Mouse (Mus musculus) intestine, embryonic 15.5 days (tissue): ENCODE results near the gene Kcnj1. TPM values are rescaled to one million over a fixed set of nuclear protein-coding genes. Genes with fewer than 3 reads are reported as not detected.

Experiments used
- ATAC-seq: fragments of 200-750 bp; cut with Nextera tagmentation; 2 replicates; pipeline ENCODE4 v1.8.0; 2017; ENCODE audit warnings: moderate TSS enrichment, moderate library complexity
- H3K27ac ChIP-seq: fragments of 300-500 bp; sonication (generic); 2 replicates; pipeline ENCODE4 v1.5.1; 2015; ENCODE audit warnings: mild to moderate bottlenecking, inconsistent platforms
- H3K27me3 ChIP-seq: fragments of 300-500 bp; sonication (generic); replicated peaks from 2 replicates; pipeline ENCODE4 v1.6.1; 2015; ENCODE audit warnings: inconsistent platforms
- H3K36me3 ChIP-seq: fragments of 300-500 bp; sonication (generic); 2 replicates; pipeline ENCODE4 v1.6.1; 2015; ENCODE audit warnings: inconsistent platforms
- H3K4me1 ChIP-seq: fragments of 300-500 bp; sonication (generic); replicated peaks from 2 replicates; pipeline ENCODE4 v1.6.1; 2015; ENCODE audit warnings: inconsistent platforms
- H3K4me2 ChIP-seq: fragments of 300-500 bp; sonication (generic); replicated peaks from 2 replicates; pipeline ENCODE4 v1.6.1; 2015; ENCODE audit warnings: mild to moderate bottlenecking, inconsistent platforms
- H3K4me3 ChIP-seq: fragments of 300-500 bp; sonication (generic); replicated peaks from 2 replicates; pipeline ENCODE4 v1.5.1; 2015; ENCODE audit warnings: inconsistent platforms
- H3K9ac ChIP-seq: fragments of 300-500 bp; sonication (generic); 2 replicates; pipeline ENCODE4 v1.6.1; 2015; ENCODE audit warnings: inconsistent platforms
- H3K9me3 ChIP-seq: fragments of 300-500 bp; sonication (generic); 2 replicates; pipeline ENCODE4 v1.6.1; 2016; ENCODE audit warnings: inconsistent platforms
- WGBS: fragments of 180-500 bp; shearing (Covaris S2); methylation state at CpG from one replicate; pipeline ENCODE4 v1.1.7; 2015; 5-methylcytosine and 5-hydroxymethylcytosine counted together
- polyA plus RNA-seq: library from polyadenylated mRNA; unstranded; fragments of >200 nt; fragmentation: Nextera tagmentation; extraction: Ambion mirVana; gene quantifications from 2 replicates; pipeline ENCODE4 v1.2.1, GENCODE M21; 2015

Kcnj1 gene
- not detected in 2 replicates for polyA plus RNA-seq

DNA sequence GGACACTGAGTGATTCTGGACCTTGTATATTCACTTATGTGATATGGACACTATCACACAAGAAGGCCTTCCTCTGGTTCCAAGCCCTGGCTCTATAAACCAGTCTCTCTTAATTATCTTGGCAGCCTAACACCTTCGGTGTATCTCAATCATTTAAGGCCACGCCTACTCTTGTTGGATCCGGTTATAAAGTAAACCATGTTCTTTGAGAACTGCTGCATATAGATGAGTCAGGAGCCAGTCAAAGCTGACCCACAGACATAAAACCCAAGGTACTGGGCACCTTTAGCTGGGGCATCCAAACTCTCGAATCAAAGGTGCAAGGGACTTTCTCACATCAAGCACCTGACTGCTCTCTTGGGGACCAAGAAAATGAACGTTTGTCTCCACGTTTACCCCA, at the start of gene Kcnj1:
Gene Kcnj1, plus strand, starts transcription at position 292 of the 400 bp plus-strand sequence.
- Histone ChIP-seq H3K27me3 (no peaks in the 10 kb centered on the region), H3K9ac (no peak within 1 kb of the TSS), H3K36me3 (no peaks in the 10 kb centered on the region), H3K27ac (no peak within 1 kb of the TSS), H3K4me1 (no peaks in the 10 kb centered on the region), H3K4me2 (no peak within 1 kb of the TSS), H3K4me3 (no peak within 1 kb of the TSS), H3K9me3 (no peaks in the 10 kb centered on the region)
- WGBS, result 78% methylated on average over 6 of the region's 6 CpGs
- no peak for ATAC-seq

DNA sequence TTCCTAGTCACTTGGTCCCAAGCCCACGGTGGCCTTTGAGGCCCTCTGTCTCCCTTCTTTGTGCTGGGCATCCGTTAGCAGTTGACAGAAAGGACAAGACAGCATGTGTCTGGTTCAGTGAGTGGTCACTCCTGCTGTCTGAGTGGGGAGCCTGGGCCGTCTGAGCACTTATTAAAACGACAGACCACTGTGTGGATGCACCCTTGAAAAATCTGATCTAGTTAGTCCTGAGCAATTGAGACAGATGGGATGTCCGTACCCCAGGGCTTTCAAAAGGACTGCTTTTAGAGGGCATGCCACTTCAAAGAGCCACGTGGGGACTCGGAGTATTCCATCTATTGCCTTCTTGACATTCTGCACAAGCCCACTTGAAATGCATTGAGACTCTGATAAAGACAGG, 48.7 kb upstream of the Kcnj1 start:
- no peaks in the 10 kb centered on the region for H3K9me3 ChIP-seq
- no peaks in the 10 kb centered on the region for H3K27me3 ChIP-seq
- ATAC-seq, result no peak
- H3K27ac ChIP-seq, result no peak overlapping the region
- H3K4me3 ChIP-seq, result no peak overlapping the region
- no peaks in the 10 kb centered on the region for H3K36me3 ChIP-seq
- 69% methylated on average over 7 of the region's 7 CpGs for WGBS
- no peak overlapping the region for H3K4me2 ChIP-seq
- H3K9ac ChIP-seq, result no peak overlapping the region
- no peaks in the 10 kb centered on the region for H3K4me1 ChIP-seq

DNA sequence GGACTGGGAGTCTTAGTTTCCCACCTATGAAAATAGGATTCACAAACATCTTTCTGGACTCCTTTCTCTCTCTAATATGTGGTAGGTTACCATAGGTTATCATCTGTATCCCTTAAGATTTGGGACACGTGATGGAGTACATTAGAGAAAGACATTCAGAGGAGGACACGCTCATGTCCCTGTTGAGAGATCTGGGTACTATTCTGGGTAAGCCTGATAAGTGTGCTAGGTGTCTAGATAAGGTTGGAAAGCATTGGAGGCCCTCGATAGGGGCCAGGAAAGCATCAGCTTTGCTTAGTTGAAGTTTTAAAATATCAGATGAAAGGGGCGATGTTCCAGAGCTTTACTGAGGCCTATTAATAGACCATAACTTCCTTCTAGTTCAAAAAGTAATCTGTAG, 43.5 kb upstream of the Kcnj1 start:
- H3K36me3 ChIP-seq, result no peaks in the 10 kb centered on the region
- no peak overlapping the region for H3K27ac ChIP-seq
- WGBS, result 88% methylated on average over 4 of the region's 4 CpGs
- H3K4me1 ChIP-seq, result no peaks in the 10 kb centered on the region
- no peak overlapping the region for H3K4me2 ChIP-seq
- H3K27me3 ChIP-seq, result no peaks in the 10 kb centered on the region
- H3K9me3 ChIP-seq, result no peaks in the 10 kb centered on the region
- no peak overlapping the region for H3K9ac ChIP-seq
- H3K4me3 ChIP-seq, result no peak overlapping the region
- no peak for ATAC-seq

DNA sequence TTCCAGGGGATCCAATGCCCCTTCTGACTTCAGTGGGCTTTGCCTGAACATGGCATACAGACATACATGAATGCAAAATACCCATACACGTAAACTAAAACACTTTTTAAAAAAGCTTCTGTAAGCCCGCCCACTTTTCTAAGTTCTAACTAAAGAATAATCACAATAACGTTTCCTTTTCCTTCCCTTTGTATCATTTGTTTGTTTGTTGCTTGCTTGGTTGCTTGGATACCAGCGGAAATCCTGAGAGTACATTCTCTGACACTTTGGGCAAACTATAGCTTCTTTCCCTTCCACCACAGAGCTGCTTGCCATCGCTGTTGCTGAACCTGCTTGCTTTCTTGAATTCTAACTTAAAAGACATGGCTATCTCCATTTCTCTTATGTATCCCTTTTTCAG, 41.1 kb upstream of the Kcnj1 start:
- no peak for ATAC-seq
- Histone ChIP-seq H3K36me3 (no peaks in the 10 kb centered on the region), H3K27me3 (no peaks in the 10 kb centered on the region), H3K27ac (no peak overlapping the region), H3K9me3 (no peaks in the 10 kb centered on the region), H3K4me3 (no peak overlapping the region), H3K9ac (no peak overlapping the region), H3K4me2 (no peak overlapping the region), H3K4me1 (no peaks in the 10 kb centered on the region)
- 69% methylated on average over 5 of the region's 5 CpGs for WGBS

DNA sequence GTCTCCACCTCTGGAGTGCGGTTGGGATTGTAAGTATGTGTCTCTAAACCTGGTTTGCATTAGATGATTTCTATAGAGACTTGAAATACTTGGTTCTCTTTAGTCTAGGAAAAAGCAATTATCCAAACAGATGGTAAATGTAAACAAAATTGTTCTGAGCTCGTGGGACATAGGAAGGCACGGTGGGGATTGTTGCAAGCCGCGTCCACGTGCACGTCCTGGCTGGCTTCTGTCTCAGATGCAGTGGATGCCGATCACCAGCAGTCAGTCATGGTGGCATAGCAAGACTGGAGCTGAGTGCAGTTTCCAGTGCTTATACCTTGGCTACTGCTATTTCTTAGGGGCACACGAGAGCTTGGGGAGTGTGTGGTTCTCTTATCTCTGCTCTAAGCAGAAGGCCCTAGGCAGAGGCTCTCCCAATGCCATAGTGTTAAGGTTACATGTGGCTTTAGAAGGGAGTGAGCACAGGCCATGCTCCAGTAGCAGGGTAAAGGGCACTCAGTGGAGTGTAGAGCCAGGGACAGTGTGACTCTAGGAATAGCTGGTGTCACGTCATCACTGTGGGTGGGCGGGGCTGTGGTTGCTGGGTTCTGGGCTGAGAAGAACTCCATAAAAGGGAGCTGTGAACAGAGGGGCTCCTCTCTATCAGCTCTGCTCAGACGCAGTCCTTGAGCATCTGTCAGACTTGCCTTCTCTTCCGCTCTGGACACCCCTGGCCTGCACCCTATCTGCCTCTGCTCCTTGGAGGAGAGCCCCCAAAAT, 36.7 kb upstream of the Kcnj1 start:
- peak; percentile 49; the same call in 1 of the 2 replicates for ATAC-seq
- H3K36me3 ChIP-seq, result no peaks in the 10 kb centered on the region
- H3K4me2 ChIP-seq, result no peak overlapping the region
- no peaks in the 10 kb centered on the region for H3K27me3 ChIP-seq
- no peak overlapping the region for H3K27ac ChIP-seq
- H3K4me3 ChIP-seq, result no peak overlapping the region
- no peaks in the 10 kb centered on the region for H3K4me1 ChIP-seq
- no peaks in the 10 kb centered on the region for H3K9me3 ChIP-seq
- 64% methylated on average over 13 of the region's 13 CpGs for WGBS
- no peak overlapping the region for H3K9ac ChIP-seq

DNA sequence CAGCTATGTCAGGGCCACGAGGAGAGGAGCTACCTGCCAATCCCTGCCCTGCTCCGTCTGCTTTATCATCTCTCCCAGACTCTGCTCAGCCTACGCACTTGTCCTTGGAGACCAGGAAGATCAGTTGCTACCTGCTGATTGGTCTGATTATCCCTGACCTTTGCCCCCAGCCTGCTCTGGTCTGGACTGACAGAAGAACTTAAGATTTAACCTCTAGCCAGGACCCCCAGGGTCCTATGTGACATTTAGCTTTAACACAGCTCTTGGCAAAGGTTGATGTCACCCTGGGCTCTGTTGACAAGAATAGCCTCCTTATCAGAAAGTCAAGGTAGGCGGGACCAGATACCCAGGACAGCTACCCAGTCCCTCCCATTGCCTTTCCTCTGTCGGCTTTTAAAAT, 31.5 kb upstream of the Kcnj1 start:
- Histone ChIP-seq H3K27ac (no peak overlapping the region), H3K4me3 (no peak overlapping the region), H3K4me2 (no peak overlapping the region), H3K9me3 (no peaks in the 10 kb centered on the region), H3K9ac (no peak overlapping the region), H3K27me3 (peaks cover 37% of the 10 kb centered on the region), H3K4me1 (peaks cover 8% of the 10 kb centered on the region), H3K36me3 (no peaks in the 10 kb centered on the region)
- no peak; the same call in 1 of the 2 replicates for ATAC-seq
- 36% methylated on average over 5 of the region's 5 CpGs for WGBS

DNA sequence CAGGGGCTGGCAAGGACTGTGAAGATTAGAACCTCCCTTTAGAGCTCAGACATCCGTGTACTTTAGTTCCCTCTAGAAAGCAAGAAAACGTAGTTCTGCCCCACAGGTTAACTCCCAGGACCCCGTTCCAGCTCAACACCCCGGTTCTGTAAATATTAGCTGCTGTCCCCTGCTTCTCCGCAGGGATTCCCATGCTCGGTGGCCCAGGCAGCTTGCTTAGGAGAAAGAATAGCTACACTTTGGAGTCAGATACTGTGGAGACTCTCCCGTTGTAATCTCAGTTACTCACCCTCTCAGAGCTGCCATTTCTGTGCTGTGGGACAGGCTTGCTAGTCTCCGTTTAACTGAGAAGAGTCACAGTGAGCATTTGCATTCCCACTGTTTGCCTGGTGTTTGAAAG, 29.4 kb upstream of the Kcnj1 start:
- Histone ChIP-seq H3K4me2 (no peak overlapping the region), H3K4me3 (no peak overlapping the region), H3K27me3 (peaks cover 42% of the 10 kb centered on the region), H3K27ac (no peak overlapping the region), H3K36me3 (no peaks in the 10 kb centered on the region), H3K9me3 (no peaks in the 10 kb centered on the region), H3K4me1 (peaks cover 8% of the 10 kb centered on the region), H3K9ac (no peak overlapping the region)
- WGBS, result 22% methylated on average over 8 of the region's 8 CpGs
- no peak for ATAC-seq

DNA sequence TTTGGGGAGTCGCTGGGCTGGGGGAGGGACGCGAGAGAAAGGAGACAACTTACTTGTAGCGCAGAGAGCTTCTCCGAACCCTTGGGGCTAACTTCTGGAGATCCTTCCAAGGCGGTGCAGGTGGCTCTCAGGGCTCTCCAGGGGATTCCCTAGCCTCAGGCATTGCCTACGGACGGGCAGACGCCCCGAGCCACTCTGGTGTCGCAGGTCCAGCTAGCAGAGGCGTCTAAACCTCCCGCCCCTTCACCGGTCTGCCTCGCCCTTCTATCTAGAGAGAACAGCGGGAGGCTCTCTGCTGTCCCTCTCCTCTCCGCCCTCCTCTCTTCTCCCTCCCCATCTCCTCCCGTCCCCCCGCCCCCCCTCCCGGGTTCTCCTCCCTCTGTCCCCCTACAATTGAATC, 28.2 kb upstream of the Kcnj1 start, which contains the start of gene Kcnj5:
Gene Kcnj5, minus strand, starts transcription at position 300 of the 400 bp plus-strand sequence.
- Histone ChIP-seq H3K4me1 (peaks cover 8% of the 10 kb centered on the region), H3K9ac (no peak within 1 kb of the TSS), H3K36me3 (no peaks in the 10 kb centered on the region), H3K4me3 (peak within 1 kb of the TSS; percentile 23), H3K27ac (no peak within 1 kb of the TSS), H3K9me3 (no peaks in the 10 kb centered on the region), H3K4me2 (peak within 1 kb of the TSS; percentile 58), H3K27me3 (peaks cover 42% of the 10 kb centered on the region)
- peak; percentile 49; the same call in 1 of the 2 replicates for ATAC-seq
- 2% methylated on average over 18 of the region's 20 CpGs for WGBS

DNA sequence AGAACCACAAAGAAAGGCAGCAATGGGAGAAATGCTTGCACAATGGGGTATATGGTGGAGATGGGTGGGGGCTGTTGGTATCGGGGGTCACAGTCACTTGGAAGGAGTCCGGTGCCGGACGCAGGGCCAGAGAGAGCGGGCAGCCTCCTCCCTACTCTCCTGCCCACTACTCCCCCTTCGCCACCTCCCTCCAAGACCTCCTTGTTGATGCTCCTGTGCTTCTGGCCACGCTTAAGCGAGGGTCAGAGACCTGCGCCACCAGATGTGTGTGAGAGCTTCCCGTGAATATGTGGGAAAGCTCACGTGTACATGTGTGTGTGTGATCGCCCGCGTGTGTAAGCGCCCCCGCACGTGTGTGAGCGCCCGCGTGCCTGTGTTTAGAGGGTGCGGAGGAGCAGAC, 27.8 kb upstream of the Kcnj1 start:
- peak overlapping the region; percentile 58 for H3K4me2 ChIP-seq
- 4% methylated on average over 21 of the region's 21 CpGs for WGBS
- no peak overlapping the region for H3K27ac ChIP-seq
- H3K9me3 ChIP-seq, result no peaks in the 10 kb centered on the region
- H3K9ac ChIP-seq, result no peak overlapping the region
- H3K4me1 ChIP-seq, result peaks cover 8% of the 10 kb centered on the region
- H3K27me3 ChIP-seq, result peaks cover 42% of the 10 kb centered on the region
- peak overlapping the region; percentile 23 for H3K4me3 ChIP-seq
- 0 out of 2 replicates have a peak, but pooled peaks have one; percentile 34 for ATAC-seq
- no peaks in the 10 kb centered on the region for H3K36me3 ChIP-seq

DNA sequence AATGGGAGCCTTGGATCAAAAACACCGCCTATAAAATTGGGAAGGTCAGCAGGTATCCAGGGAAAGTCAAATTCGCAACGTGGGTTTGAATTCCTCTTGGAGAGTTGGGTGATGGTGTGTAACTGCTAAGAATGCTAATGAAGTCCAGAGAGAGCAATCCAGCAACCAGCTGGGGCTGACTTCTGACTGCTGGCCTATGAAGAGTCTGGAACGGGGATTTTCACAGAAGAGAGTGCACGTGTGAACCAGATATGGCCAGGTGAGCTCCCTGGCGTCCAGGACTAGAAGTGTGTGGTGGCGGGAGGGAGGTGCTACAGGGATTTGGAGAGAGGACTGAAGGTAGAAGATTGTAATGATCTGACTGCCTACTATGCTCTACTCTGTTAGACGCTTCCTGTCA, 24.2 kb upstream of the Kcnj1 start:
- 72% methylated on average over 8 of the region's 8 CpGs for WGBS
- ATAC-seq, result no peak

DNA sequence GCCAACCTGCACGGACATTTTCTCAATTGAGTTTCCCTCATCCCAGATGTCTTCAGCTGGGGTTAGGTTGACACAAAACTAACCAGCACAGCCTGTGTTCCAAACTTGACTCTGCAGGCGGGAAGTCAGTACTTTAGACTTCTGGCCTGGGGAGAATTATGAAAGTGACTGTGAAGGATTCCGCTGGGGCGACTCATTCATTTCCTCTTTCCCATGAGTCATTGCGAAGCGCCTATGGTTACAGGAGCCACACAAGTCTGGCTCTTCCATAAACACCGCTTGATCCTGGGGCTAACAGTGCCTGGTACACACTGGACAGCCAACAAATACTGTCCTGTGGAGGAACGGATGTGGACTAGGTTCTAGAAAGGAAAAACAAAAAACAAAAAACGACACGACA, 22.9 kb upstream of the Kcnj1 start:
- H3K9ac ChIP-seq, result no peak overlapping the region
- H3K27me3 ChIP-seq, result peaks cover 18% of the 10 kb centered on the region
- H3K4me1 ChIP-seq, result peaks cover 3% of the 10 kb centered on the region; the same call in 1 of the 2 replicates
- no peak overlapping the region for H3K4me3 ChIP-seq
- H3K36me3 ChIP-seq, result no peaks in the 10 kb centered on the region
- 81% methylated on average over 10 of the region's 10 CpGs for WGBS
- no peaks in the 10 kb centered on the region for H3K9me3 ChIP-seq
- ATAC-seq, result no peak
- H3K4me2 ChIP-seq, result no peak overlapping the region
- H3K27ac ChIP-seq, result no peak overlapping the region

More for the DNA sequence above, 24.2 kb upstream of the Kcnj1 start:
- Histone ChIP-seq H3K9ac (no peak overlapping the region), H3K9me3 (no peaks in the 10 kb centered on the region), H3K4me2 (no peak overlapping the region), H3K27ac (no peak overlapping the region), H3K27me3 (peaks cover 30% of the 10 kb centered on the region), H3K36me3 (no peaks in the 10 kb centered on the region), H3K4me1 (peaks cover 8% of the 10 kb centered on the region), H3K4me3 (no peak overlapping the region)

DNA sequence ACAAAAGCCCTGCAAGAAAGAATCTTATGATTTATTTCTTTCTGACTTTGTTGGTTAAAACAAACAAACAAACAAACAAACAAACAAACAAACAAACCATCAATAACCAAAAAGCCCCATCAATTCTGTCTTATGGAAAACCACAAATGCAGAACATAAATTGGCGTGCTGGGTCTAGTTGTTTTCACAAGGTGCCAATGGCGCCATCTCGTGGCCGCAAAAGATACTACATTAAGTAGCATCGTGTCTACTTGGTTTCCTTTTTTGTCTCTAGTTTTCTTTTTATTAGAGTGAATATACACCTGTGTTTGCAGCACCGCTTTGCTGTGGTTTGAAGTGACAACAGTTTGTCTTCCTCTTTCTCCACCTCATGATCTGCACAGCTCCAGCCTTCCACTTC, 22.0 kb upstream of the Kcnj1 start:
- no peaks in the 10 kb centered on the region for H3K9me3 ChIP-seq
- H3K4me3 ChIP-seq, result no peak overlapping the region
- no peak overlapping the region for H3K4me2 ChIP-seq
- no peak for ATAC-seq
- no peak overlapping the region for H3K27ac ChIP-seq
- 7% methylated on average over 6 of the region's 6 CpGs for WGBS
- peaks cover 8% of the 10 kb centered on the region for H3K27me3 ChIP-seq
- H3K36me3 ChIP-seq, result no peaks in the 10 kb centered on the region
- no peaks in the 10 kb centered on the region for H3K4me1 ChIP-seq
- no peak overlapping the region for H3K9ac ChIP-seq

DNA sequence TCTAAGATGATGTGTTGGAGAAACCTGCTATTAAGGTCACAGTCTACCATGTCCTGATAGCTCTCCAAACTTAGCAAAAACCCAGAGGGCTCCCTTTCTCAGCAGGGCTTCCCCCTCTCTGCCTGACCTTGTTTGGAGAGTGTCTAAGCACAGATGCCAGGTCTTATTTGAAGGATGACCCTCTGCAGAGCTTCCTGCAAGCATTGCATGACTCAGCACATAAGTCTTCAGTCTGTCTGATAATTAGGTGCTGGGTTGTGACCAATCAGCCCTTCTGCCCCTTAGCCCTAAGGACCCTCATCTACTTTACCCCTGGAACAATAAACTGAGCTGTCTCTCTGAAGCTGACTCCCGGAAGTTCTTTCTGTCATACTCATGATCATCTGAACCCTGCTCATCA, 11.5 kb upstream of the Kcnj1 start:
- Histone ChIP-seq H3K27me3 (no peaks in the 10 kb centered on the region), H3K9ac (no peak overlapping the region), H3K4me1 (no peaks in the 10 kb centered on the region), H3K4me2 (no peak overlapping the region), H3K9me3 (no peaks in the 10 kb centered on the region), H3K27ac (no peak overlapping the region), H3K36me3 (no peaks in the 10 kb centered on the region), H3K4me3 (no peak overlapping the region)
- no peak for ATAC-seq
- 67% methylated on average over 1 of the region's 1 CpGs for WGBS
